Mouse (Mus musculus): ENCODE results near the gene Glcci1.
A peak's percentile ranks its signal among the peaks of the same experiment; 100 is the strongest.
"Not testable (repeated sequence)": the region's sequence is repeated elsewhere in the genome, so short reads cannot be mapped to it uniquely, and the experiment has no call there.

Gene Glcci1

GRCm38 (mm10) chr6:8495827-8496222 lies 13.6 kb upstream of the Glcci1 start:
- DNase-seq, result no peak

- DNase-seq, result no peak
Measured at GRCm38 (mm10) chr6:8497234-8497867, 12.0 kb upstream of the Glcci1 start.

GRCm38 (mm10) chr6:8497868-8498257 lies 11.5 kb upstream of the Glcci1 start:
- DNase-seq, result no peak

- DNase-seq, result no peak
Measured at GRCm38 (mm10) chr6:8498961-8499360, 10.4 kb upstream of the Glcci1 start.

- no peak for DNase-seq
Measured at GRCm38 (mm10) chr6:8503953-8504352, 5.4 kb upstream of the Glcci1 start.

GRCm38 (mm10) chr6:8504521-8505228 lies 4.7 kb upstream of the Glcci1 start:
- no peak for DNase-seq

GRCm38 (mm10) chr6:8506631-8507030 lies 2.8 kb upstream of the Glcci1 start:
- no peak for DNase-seq

- DNase-seq, result peak; percentile 100
Measured at GRCm38 (mm10) chr6:8508883-8509536, 390 bp upstream of the Glcci1 start.

GRCm38 (mm10) chr6:8509961-8510863 lies 812 bp downstream of the Glcci1 start:
- DNase-seq, result peak; percentile 52

- no peak for DNase-seq
Measured at GRCm38 (mm10) chr6:8510864-8511428, 1.5 kb downstream of the Glcci1 start.

GRCm38 (mm10) chr6:8511447-8511846 lies 2.0 kb downstream of the Glcci1 start:
- DNase-seq, result no peak

GRCm38 (mm10) chr6:8512416-8512815 lies 3.0 kb downstream of the Glcci1 start:
- no peak for DNase-seq

GRCm38 (mm10) chr6:8519687-8520086 lies 10.3 kb downstream of the Glcci1 start:
- DNase-seq, result no peak

- DNase-seq, result no peak
Measured at GRCm38 (mm10) chr6:8521231-8521630, 11.8 kb downstream of the Glcci1 start.

- no peak for DNase-seq
Measured at GRCm38 (mm10) chr6:8524717-8525116, 15.3 kb downstream of the Glcci1 start.

- DNase-seq, result no peak
Measured at GRCm38 (mm10) chr6:8531104-8531894, 21.9 kb downstream of the Glcci1 start.

- DNase-seq, result no peak
Measured at GRCm38 (mm10) chr6:8536944-8537343, 27.5 kb downstream of the Glcci1 start.

- DNase-seq, result not testable (repeated sequence)
Measured at GRCm38 (mm10) chr6:8541531-8541930, 32.1 kb downstream of the Glcci1 start.

- no peak for DNase-seq
Measured at GRCm38 (mm10) chr6:8544822-8545221, 35.4 kb downstream of the Glcci1 start.

GRCm38 (mm10) chr6:8545780-8546179 lies 36.4 kb downstream of the Glcci1 start:
- no peak for DNase-seq

GRCm38 (mm10) chr6:8551155-8551554 lies 41.8 kb downstream of the Glcci1 start:
- DNase-seq, result no peak

All from kidney, postnatal 14 days (tissue).